Mouse (Mus musculus) neural tube, postnatal 0 days (tissue): ENCODE measurements around the gene Asf1b. TPM values are rescaled to one million over a fixed set of nuclear protein-coding genes. Genes with fewer than 3 reads are reported as not detected.

ENCODE experiments used
- microRNA counts: library from miRNA; unstranded; fragments of <30 nt; microRNA quantifications from one replicate; lab custom pipeline; 2015
- microRNA-seq: library from miRNA; unstranded; fragments of <30 nt; microRNA quantifications from one replicate; pipeline ENCODE4, GENCODE M21; 2016
- polyA plus RNA-seq: library from polyadenylated mRNA; unstranded; fragments of >200 nt; fragmentation: Nextera tagmentation; extraction: Ambion mirVana; gene quantifications from 2 replicates; pipeline ENCODE4 v1.2.1, GENCODE M21; 2015

The Asf1b gene
- 5.1 and 6.2 TPM in 2 replicates for polyA plus RNA-seq

DNA sequence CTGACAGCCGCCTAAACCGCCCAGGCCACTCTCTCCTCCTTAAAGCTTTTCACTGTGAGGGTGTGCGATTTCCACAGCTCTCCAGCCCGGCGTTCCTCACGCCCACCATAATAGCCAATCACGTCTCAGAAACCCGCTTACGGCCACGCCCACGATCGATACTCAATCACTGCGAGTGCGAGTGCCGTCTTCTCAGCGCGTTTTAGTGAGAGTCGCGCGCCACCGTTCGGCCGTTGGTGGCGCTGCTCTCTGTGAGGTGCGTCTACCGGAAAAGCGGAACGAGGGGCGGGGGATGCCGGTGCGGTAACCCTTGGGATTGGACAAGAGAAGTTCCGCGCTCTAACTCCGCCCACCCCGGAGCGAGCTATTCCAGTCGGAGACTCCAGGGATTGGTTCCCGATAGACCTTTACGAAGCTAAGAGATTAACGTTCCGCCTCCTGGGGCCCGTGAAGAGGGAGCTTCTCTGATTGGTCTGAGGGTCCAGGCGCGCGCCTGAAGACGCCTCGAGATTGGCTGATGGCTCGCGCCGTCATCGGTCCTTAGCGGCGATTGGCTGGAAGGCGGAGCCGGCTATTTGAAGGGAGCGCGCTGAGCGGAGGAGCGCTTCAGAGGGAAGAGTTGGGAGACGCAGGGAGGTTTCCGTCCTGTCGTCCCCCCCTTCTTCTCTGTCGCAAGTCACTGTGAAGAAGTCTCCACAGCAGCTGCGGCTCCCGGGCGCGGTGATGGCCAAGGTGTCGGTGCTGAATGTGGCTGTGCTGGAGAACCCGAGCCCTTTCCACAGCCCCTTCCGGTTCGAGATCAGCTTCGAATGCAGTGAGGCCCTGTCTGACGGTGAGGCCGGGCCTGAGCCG is at the start of gene Asf1b, which contains the start of gene Gm10644:
Gene Asf1b, plus strand, starts transcription at position 402 of the 852 bp plus-strand sequence.
Gene Gm10644, minus strand, starts transcription at position 100 of the 852 bp plus-strand sequence.

DNA sequence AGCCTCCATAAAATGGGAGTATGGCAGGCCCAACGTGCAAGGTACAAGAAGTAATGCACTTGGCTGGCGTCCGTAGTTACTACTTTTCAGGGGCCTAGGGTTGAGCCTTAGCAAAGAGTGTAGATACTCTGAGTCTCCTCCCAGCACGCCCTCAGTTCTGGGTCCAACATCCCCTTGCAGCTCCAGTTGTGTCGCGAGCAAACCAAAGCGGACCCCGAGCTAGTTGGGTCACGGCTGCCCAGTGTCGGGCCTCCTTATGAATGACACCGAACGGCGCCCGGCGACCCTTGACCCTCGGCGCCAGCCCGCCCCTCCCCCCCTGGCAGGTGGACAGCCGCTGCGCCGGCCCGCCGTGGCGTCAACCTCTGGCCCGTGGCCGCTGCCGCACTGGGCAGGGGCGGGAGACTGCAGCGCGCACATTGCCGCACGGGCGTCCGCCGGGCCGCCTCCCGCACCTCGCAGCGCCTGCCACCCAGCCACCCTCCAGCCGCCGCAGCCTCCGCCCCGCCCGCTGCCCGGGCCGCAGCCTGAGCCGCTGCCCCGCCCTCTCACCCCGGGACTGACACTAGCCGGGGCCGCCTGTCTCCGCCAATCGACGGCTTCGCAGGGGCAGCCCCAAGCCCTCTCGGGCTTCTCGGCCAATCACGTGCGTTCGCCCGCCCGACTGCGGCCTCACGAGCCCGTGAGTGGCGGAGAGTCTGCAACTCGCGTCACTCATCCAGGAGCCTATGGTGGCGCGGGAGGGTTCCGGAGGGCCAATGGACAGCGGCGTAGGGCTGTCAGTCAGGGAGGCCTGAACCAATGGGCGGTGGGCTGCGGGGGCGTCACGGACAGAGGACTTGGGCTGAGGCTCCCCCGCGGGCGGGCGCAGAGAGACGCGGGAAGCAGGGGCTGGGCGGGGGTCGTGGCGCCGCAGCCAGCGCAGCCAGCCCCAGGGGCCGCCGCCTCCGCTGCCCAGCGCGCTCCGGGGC is 17.1 kb downstream of the Asf1b start, which contains the start of gene Prkaca:
Gene Prkaca, plus strand, starts transcription at position 844 of the 971 bp plus-strand sequence.

DNA sequence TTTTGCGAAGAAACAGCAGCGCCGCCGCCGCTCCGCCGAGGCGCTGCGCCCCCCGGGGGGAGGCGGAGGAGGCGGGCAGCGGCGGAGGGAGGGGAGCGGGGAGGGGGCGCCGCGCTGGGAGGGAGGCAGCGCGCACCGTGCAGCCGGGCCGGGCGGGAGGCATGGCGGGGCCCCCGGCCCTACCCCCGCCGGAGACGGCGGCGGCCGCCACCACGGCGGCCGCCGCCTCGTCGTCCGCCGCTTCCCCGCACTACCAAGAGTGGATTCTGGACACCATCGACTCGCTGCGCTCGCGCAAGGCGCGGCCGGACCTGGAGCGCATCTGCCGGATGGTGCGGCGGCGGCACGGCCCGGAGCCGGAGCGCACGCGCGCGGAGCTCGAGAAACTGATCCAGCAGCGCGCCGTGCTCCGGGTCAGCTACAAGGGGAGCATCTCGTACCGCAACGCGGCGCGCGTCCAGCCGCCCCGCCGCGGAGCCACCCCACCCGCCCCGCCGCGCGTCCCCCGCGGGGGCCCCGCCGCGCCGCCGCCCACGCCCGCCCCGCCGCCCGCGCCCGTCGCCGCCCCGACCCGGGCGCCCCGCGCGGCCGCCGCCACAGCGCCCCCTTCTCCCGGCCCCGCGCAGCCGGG is 42.3 kb downstream of the Asf1b start, which contains the start of gene Samd1:
Gene Samd1, plus strand, starts transcription at position 162 of the 631 bp plus-strand sequence.

DNA sequence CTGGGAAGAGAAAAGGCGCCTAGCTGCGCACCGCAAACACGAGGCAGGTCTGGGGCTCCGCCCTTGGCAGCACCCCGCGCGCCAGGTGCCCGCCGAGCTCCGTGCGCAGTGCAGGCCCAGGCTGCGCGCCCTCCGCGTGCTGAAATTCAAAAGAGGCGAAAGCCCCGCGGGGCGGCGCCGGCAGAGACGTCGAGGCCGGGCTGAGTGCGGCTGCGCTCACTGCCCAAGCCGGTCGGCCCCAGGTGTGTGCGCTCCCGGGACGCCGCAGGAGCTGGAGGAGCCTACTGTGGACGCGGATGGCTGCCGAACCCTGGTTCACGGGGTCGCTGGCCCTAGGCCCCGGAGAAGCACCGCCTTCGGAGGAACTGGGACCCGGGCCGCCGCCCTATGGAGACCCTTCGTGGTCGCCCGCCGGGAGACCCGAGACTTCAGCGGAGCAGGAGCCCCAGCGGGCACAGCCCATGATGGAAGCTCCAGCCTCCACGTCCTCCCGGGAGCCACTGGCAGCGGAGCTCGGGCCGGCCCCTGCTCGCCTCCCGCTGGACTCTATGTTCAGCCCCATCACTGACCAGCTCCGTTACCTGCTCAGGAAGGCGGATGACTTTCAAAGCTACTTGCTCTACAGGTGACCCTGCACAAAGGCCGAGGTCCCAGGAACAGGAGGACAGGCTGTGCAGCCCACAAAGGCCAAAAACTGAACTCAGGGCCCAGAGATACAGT is 46.1 kb downstream of the Asf1b start, which contains the start of gene 1700067K01Rik:
Gene 1700067K01Rik, plus strand, starts transcription at position 222 of the 720 bp plus-strand sequence.

DNA sequence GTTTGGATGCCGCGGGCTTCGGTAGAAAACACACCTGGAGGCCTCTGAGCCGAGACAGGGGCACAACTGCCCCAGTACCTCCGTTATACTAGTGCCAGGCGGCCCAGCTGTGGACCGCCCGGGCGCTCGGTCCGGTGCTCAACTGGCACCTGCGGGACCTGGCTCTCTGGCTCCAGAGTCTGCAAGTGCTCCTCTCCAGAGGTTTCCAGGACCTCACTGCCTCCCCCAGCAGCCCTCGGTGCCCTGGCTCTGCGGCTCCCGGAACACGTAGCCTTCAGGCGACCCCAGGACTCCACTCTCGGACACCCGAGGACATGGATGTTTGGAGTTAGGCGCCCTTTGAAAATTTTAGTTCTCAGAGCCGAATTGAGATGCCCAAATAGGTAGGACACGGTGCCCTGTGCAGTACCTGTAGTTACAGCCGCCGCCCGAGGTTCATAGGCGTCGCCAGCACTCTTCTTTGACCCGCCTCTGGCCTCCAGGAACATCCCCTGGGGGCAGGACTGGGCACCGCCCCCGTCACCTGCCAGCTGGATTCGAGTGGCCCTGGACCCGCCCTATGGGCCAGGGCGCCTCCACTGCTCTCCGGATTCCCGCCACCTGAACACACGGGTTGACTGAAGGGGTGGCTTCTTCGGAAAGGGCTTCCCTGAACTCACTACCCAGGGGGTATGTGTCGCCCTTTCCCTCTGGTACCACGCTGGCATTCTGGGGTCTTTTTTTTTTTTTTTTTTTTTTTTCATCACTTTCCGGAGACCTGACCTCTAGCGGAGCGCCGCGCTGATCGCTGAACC is 56.6 kb downstream of the Asf1b start, which contains the start of gene 2210011C24Rik:
Gene 2210011C24Rik, minus strand, starts transcription at position 467 of the 794 bp plus-strand sequence.

MicroRNAs encoded within 50 kb of the gene (microRNA counts, 519-probe panel; counts per million panel counts)
- 40.5 counts per million for microRNA mmu-miR-1199 (lab: Ali Mortazavi, UCI)

Small RNA genes within 50 kb of the gene (microRNA-seq; reads per million reads assigned to microRNA genes)
- not detected for gene Gm44330
- gene Gm44450, result not detected
- gene Mir1199, result not detected
- 0.87 reads per million for gene Mir8111

Other genes with a start within 250 kb of the Asf1b start
- 56.2 and 58.3 TPM in 2 replicates for gene Ddx39, start 240.3 kb upstream of the Asf1b start, polyA plus RNA-seq
- gene Adgre5, start 214.2 kb upstream of the Asf1b start, polyA plus RNA-seq, result 10.7 and 11.1 TPM in 2 replicates
- gene Adgrl1, start 55.4 kb upstream of the Asf1b start, polyA plus RNA-seq, result 70.5 and 78.1 TPM in 2 replicates
- gene Gm10644, start 302 bp upstream of the Asf1b start, polyA plus RNA-seq, result 0.45 and 0.80 TPM in 2 replicates
- 289 and 303 TPM in 2 replicates for gene Prkaca, start 17.5 kb downstream of the Asf1b start, polyA plus RNA-seq
- gene Samd1, start 42.2 kb downstream of the Asf1b start, polyA plus RNA-seq, result 8.0 and 8.7 TPM in 2 replicates
- gene 1700067K01Rik, start 46.0 kb downstream of the Asf1b start, polyA plus RNA-seq, result 1.3 and 1.5 TPM in 2 replicates
- gene 2210011C24Rik, start 56.7 kb downstream of the Asf1b start, polyA plus RNA-seq, result 2.6 and 3.0 TPM in 2 replicates
- gene Palm3, start 66.0 kb downstream of the Asf1b start, polyA plus RNA-seq, result 12.8 and 16.2 TPM in 2 replicates
- 0.52 and 0.72 TPM in 2 replicates for gene Il27ra, start 87.1 kb downstream of the Asf1b start, polyA plus RNA-seq
- 0.95 and 2.0 TPM in 2 replicates for gene Rln3, start 89.5 kb downstream of the Asf1b start, polyA plus RNA-seq
- gene Gm10643, start 109.6 kb downstream of the Asf1b start, polyA plus RNA-seq, result 1.7 and 1.9 TPM in 2 replicates
- 6.2 and 8.1 TPM in 2 replicates for gene Rfx1, start 111.3 kb downstream of the Asf1b start, polyA plus RNA-seq
- 15.6 and 19.1 TPM in 2 replicates for gene Dcaf15, start 149.3 kb downstream of the Asf1b start, polyA plus RNA-seq
- gene Podnl1, start 170.5 kb downstream of the Asf1b start, polyA plus RNA-seq, result 0.45 and 0.58 TPM in 2 replicates
- gene Cc2d1a, start 192.4 kb downstream of the Asf1b start, polyA plus RNA-seq, result 44.4 and 54.6 TPM in 2 replicates
- gene 4930432K21Rik, start 192.5 kb downstream of the Asf1b start, polyA plus RNA-seq, result 2.1 and 3.0 TPM in 2 replicates
- 14.3 and 16.5 TPM in 2 replicates for gene Nanos3, start 229.7 kb downstream of the Asf1b start, polyA plus RNA-seq